In the genomic region with DNA sequence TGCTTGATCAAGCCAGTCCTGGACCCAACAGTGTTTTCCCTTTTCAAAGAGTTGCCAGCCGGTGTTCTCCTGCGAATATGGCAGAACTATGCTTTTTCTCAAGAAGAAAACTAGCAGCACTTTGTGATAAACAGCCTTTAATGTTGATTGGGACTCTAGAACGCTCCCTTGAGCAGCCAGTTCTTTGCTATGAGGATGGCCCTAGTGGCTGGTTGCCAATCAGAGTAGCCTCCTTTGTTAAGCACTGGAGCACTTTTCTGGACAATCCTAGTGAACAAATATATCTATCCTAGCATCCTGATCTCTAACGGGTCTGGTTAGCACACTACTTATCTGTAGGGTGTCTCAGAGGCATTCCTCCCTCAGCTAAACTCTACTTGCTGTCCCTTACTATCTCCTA, we compare ENCODE assay signal across 9 mouse cellular contexts. TPM values are rescaled to one million over a fixed set of nuclear protein-coding genes. Genes with fewer than 3 reads are reported as not detected.
DNase-seq lines count a peak whose midpoint lies in the region; ATAC-seq and TF ChIP-seq lines count a peak whose summit lies in the region.
"Not testable (repeated sequence)": the region's sequence is repeated elsewhere in the genome, so short reads cannot be mapped to it uniquely, and the experiment has no call there.
"Had no signal": no experiment of that assay in that cellular context is flagged by ENCODE, and none has a peak within 500 bp of the region (broad histone marks: within the 10 kb centered on the region; RNA-seq: fewer than 3 reads in every experiment).

No protein-coding gene starts in this region.

- H3K27me3 ChIP-seq in embryonic facial prominence, embryonic 15.5 days; heart, embryonic 12.5 days (replicated peaks); intestine, embryonic 14.5 days (replicated peaks; ENCODE audit: control insufficient read depth, insufficient read depth, low read length); lung, embryonic 14.5 days (ENCODE audit: insufficient read depth, low read length); neural tube, embryonic 12.5 days (replicated peaks): not testable (repeated sequence)

- 74% methylated on average over 4 of the region's 4 CpGs for WGBS in embryonic facial prominence, embryonic 15.5 days
- WGBS in heart, embryonic 12.5 days = 60% methylated on average over 4 of the region's 4 CpGs
- WGBS in intestine, embryonic 14.5 days = 76% methylated on average over 2 of the region's 4 CpGs
- WGBS in lung, embryonic 14.5 days = 62% methylated on average over 2 of the region's 4 CpGs
- 68% methylated on average over 4 of the region's 4 CpGs for WGBS in neural tube, embryonic 12.5 days

- H3K4me2 ChIP-seq in embryonic facial prominence, embryonic 15.5 days (replicated peaks) = peak overlapping the region; percentile 64
- peak overlapping the region; percentile 90 for H3K4me2 ChIP-seq in heart, embryonic 12.5 days
- peak overlapping the region; percentile 64 for H3K4me2 ChIP-seq in intestine, embryonic 14.5 days (ENCODE audit: low read length)
- H3K4me2 ChIP-seq in lung, embryonic 14.5 days = peak overlapping the region; percentile 76
- H3K4me2 ChIP-seq in neural tube, embryonic 12.5 days (replicated peaks) = peak overlapping the region; percentile 63

- not testable (repeated sequence) for ATAC-seq in embryonic facial prominence, embryonic 15.5 days (ENCODE audit: insufficient number of reproducible peaks, low FRiP score, low TSS enrichment, low read depth); heart, embryonic 12.5 days (ENCODE audit: insufficient number of reproducible peaks, low FRiP score); intestine, embryonic 14.5 days (replicated peaks; ENCODE audit: low FRiP score, low TSS enrichment, low read depth); lung, embryonic 14.5 days (ENCODE audit: insufficient read depth); neural tube, embryonic 12.5 days (ENCODE audit: low FRiP score, low read depth)

- not testable (repeated sequence) for TF ChIP-seq CTCF in lung, embryonic 14.5 days (IDR thresholded peaks at IDR 0.05; ENCODE audit: low read depth)

- not testable (repeated sequence) for H3K27ac ChIP-seq in embryonic facial prominence, embryonic 15.5 days (replicated peaks); heart, embryonic 12.5 days (ENCODE audit: poor library complexity, severe bottlenecking); intestine, embryonic 14.5 days (ENCODE audit: low read depth); lung, embryonic 14.5 days (ENCODE audit: low read depth); neural tube, embryonic 12.5 days

- H3K9me3 ChIP-seq in embryonic facial prominence, embryonic 15.5 days (replicated peaks); heart, embryonic 12.5 days (replicated peaks); intestine, embryonic 14.5 days (ENCODE audit: control insufficient read depth, low read length); lung, embryonic 14.5 days (ENCODE audit: low read depth, low read length); neural tube, embryonic 12.5 days: not testable (repeated sequence)

- intact Hi-C loops in left cerebral cortex, postnatal 4 days (cut with DNase I) = loop anchor here (5.0 to 10.0 kb wide), 3 partner anchors 101 to 1776 kb away; no protein-coding TSS in a partner anchor

- H3K4me1 ChIP-seq in embryonic facial prominence, embryonic 15.5 days; heart, embryonic 12.5 days (replicated peaks); intestine, embryonic 14.5 days (replicated peaks; ENCODE audit: control insufficient read depth, insufficient read depth, low read length); lung, embryonic 14.5 days (ENCODE audit: insufficient read depth); neural tube, embryonic 12.5 days: not testable (repeated sequence)

- peak; percentile 34 for DNase-seq in cerebellum, adult 11 months
- not testable (repeated sequence) for DNase-seq in intestine, embryonic 14.5 days (ENCODE audit: low spot score); lung, embryonic 14.5 days
- peak; percentile 20 for DNase-seq in left cerebral cortex, postnatal 4 days

- H3K9ac ChIP-seq in embryonic facial prominence, embryonic 15.5 days; heart, embryonic 12.5 days; neural tube, embryonic 12.5 days: not testable (repeated sequence)
- H3K9ac ChIP-seq in intestine, embryonic 14.5 days (ENCODE audit: low read length) = peak overlapping the region; percentile 39
- peak overlapping the region; percentile 56 for H3K9ac ChIP-seq in lung, embryonic 14.5 days

- peaks cover 11% of the 10 kb centered on the region for H3K36me3 ChIP-seq in embryonic facial prominence, embryonic 15.5 days
- H3K36me3 ChIP-seq in heart, embryonic 12.5 days = peaks cover 12% of the 10 kb centered on the region
- H3K36me3 ChIP-seq in intestine, embryonic 14.5 days (ENCODE audit: control insufficient read depth, insufficient read depth, low read length); lung, embryonic 14.5 days (ENCODE audit: insufficient read depth); neural tube, embryonic 12.5 days: not testable (repeated sequence)

- peak overlapping the region; percentile 74 for H3K4me3 ChIP-seq in embryonic facial prominence, embryonic 15.5 days (replicated peaks)
- peak overlapping the region; percentile 76 for H3K4me3 ChIP-seq in heart, embryonic 12.5 days
- peak overlapping the region; percentile 64 for H3K4me3 ChIP-seq in intestine, embryonic 14.5 days (ENCODE audit: low read depth, low read length)
- H3K4me3 ChIP-seq in lung, embryonic 14.5 days (ENCODE audit: low read depth, low read length) = peak overlapping the region; percentile 57
- H3K4me3 ChIP-seq in neural tube, embryonic 12.5 days = not testable (repeated sequence)

RNA-seq across cellular contexts. Expression of a gene that starts 0.8 kb away (rescaled TPM):
- polyA plus RNA-seq in embryonic facial prominence, embryonic 15.5 days (2015; fragmentation: Nextera tagmentation; extraction: Ambion mirVana) = 0.11 and 0.32 TPM in 2 replicates
- 0.09 and 0.13 TPM in 2 replicates for polyA plus RNA-seq in heart, embryonic 12.5 days (2016; fragmentation: Nextera tagmentation; extraction: Ambion mirVana)
- 0.04 and 0.08 TPM in 2 replicates for polyA plus RNA-seq in intestine, embryonic 14.5 days (2014; fragmentation: Nextera tagmentation; extraction: Ambion mirVana)
- total RNA-seq in left cerebral cortex, postnatal 4 days (2021) = under 1 TPM; 0.12 to 0.32 TPM
- 0.08 TPM in 1 of 2 replicates, not detected in the other for polyA plus RNA-seq in lung, embryonic 14.5 days (2014; fragmentation: Nextera tagmentation; extraction: Ambion mirVana)
- polyA plus RNA-seq in neural tube, embryonic 12.5 days (2016; fragmentation: Nextera tagmentation; extraction: Ambion mirVana) = 0.06 and 0.10 TPM in 2 replicates
- total RNA-seq: adrenal gland, postnatal 14 days; megakaryocyte-erythroid progenitor cell, adult 5-6 weeks had no signal

RNA-seq across cellular contexts. Expression of a gene that starts 1.2 kb away (rescaled TPM):
- 10.4 and 11.1 TPM in 2 replicates for polyA plus RNA-seq in embryonic facial prominence, embryonic 15.5 days (2015; fragmentation: Nextera tagmentation; extraction: Ambion mirVana)
- 5.9 and 6.7 TPM in 2 replicates for polyA plus RNA-seq in heart, embryonic 12.5 days (2016; fragmentation: Nextera tagmentation; extraction: Ambion mirVana)
- 10.1 and 10.9 TPM in 2 replicates for polyA plus RNA-seq in intestine, embryonic 14.5 days (2014; fragmentation: Nextera tagmentation; extraction: Ambion mirVana)
- 1 to 10 TPM; 8.3 to 8.8 TPM for total RNA-seq in left cerebral cortex, postnatal 4 days (2021)
- 11.1 and 11.6 TPM in 2 replicates for polyA plus RNA-seq in lung, embryonic 14.5 days (2014; fragmentation: Nextera tagmentation; extraction: Ambion mirVana)
- 7.0 and 8.0 TPM in 2 replicates for polyA plus RNA-seq in neural tube, embryonic 12.5 days (2016; fragmentation: Nextera tagmentation; extraction: Ambion mirVana)

RNA-seq across cellular contexts. Expression of a gene that starts 50.0 kb away (rescaled TPM):
- polyA plus RNA-seq in embryonic facial prominence, embryonic 15.5 days (2015; fragmentation: Nextera tagmentation; extraction: Ambion mirVana) = 0.16 and 0.20 TPM in 2 replicates
- polyA plus RNA-seq in heart, embryonic 12.5 days (2016; fragmentation: Nextera tagmentation; extraction: Ambion mirVana) = 0.22 and 0.26 TPM in 2 replicates
- 0.14 and 0.35 TPM in 2 replicates for polyA plus RNA-seq in intestine, embryonic 14.5 days (2014; fragmentation: Nextera tagmentation; extraction: Ambion mirVana)
- total RNA-seq in left cerebral cortex, postnatal 4 days (2021) = under 1 TPM; 0.24 to 0.30 TPM
- 0.11 and 0.28 TPM in 2 replicates for polyA plus RNA-seq in lung, embryonic 14.5 days (2014; fragmentation: Nextera tagmentation; extraction: Ambion mirVana)
- polyA plus RNA-seq in neural tube, embryonic 12.5 days (2016; fragmentation: Nextera tagmentation; extraction: Ambion mirVana) = 0.20 and 0.25 TPM in 2 replicates
- total RNA-seq: megakaryocyte-erythroid progenitor cell, adult 5-6 weeks had no signal
